Comparison of ENCODE assay signal across 7 mouse cellular contexts in the genomic region with DNA sequence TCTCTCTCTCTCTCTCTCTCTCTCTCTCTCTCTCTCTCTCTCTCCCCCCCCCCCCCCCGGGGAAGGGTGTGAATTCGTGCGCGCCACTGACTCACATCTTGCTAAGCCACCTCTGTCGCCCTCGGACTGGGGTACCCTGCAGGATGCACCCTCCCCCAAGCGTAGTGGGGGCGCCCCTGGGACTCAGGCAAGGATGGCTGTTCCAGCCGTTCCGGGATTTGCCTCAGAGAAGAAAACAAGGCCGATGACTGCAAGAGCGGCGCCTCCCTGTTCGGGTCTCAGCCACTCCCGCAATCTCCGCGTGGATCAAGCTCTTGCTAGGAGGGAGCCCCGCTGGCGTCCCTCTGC. TPM values are rescaled to one million over a fixed set of nuclear protein-coding genes. Genes with fewer than 3 reads are reported as not detected.
A peak's percentile ranks its signal among the peaks of the same experiment; 100 is the strongest.
DNase-seq lines count a peak whose midpoint lies in the region; ATAC-seq and TF ChIP-seq lines count a peak whose summit lies in the region.

No protein-coding gene starts in this region.

- peaks cover under 1% of the 10 kb centered on the region; the same call in 1 of the 2 replicates for H3K4me1 ChIP-seq in lung, adult 2 months (ENCODE audit: control insufficient read depth, insufficient read depth, low read length)
- peaks cover 2% of the 10 kb centered on the region; the same call in 1 of the 2 replicates for H3K4me1 ChIP-seq in brown adipose tissue, adult 24 weeks (ENCODE audit: control insufficient read depth, insufficient read depth, insufficient read length, low read length)
- H3K4me1 ChIP-seq in heart, embryonic 15.5 days (replicated peaks): peaks cover 29% of the 10 kb centered on the region
- H3K4me1 ChIP-seq in limb, embryonic 13.5 days: peaks cover 34% of the 10 kb centered on the region

- peak overlapping the region; percentile 69 for H3K4me2 ChIP-seq in heart, embryonic 15.5 days
- H3K4me2 ChIP-seq in limb, embryonic 13.5 days (replicated peaks): peak overlapping the region; percentile 64

- 0 out of 2 replicates have a peak, but pooled peaks have one; percentile 30 for ATAC-seq in heart, embryonic 15.5 days (replicated peaks; ENCODE audit: insufficient number of reproducible peaks, insufficient read depth, low FRiP score, low read depth)
- no peak for ATAC-seq in limb, embryonic 13.5 days (ENCODE audit: low FRiP score, low read depth)

- peak overlapping the region; percentile 87 for H3K27ac ChIP-seq in brown adipose tissue, adult 24 weeks (replicated peaks; ENCODE audit: low read depth, low read length)
- H3K27ac ChIP-seq in heart, embryonic 15.5 days: peak overlapping the region; percentile 93
- peak overlapping the region; percentile 80 for H3K27ac ChIP-seq in limb, embryonic 13.5 days

- H3K9me3 ChIP-seq in heart, embryonic 15.5 days (replicated peaks): no peaks in the 10 kb centered on the region
- no peaks in the 10 kb centered on the region for H3K9me3 ChIP-seq in limb, embryonic 13.5 days

- H3K27me3 ChIP-seq in heart, embryonic 15.5 days: peaks cover 36% of the 10 kb centered on the region
- peaks cover 63% of the 10 kb centered on the region for H3K27me3 ChIP-seq in limb, embryonic 13.5 days

- peak; percentile 43 for DNase-seq in lung, adult 2 months
- no peak for DNase-seq in lung, postnatal 14 days
- peak; percentile 63 to 69 for DNase-seq in natural killer cell, adult 2 months (ENCODE audit: low spot score in 2 of 2)
- DNase-seq in thymus, postnatal 14 days: peak; percentile 71

- peak overlapping the region; percentile 75 for H3K4me3 ChIP-seq in lung, adult 2 months (replicated peaks; ENCODE audit: extremely low read depth, low read depth, low read length)
- H3K4me3 ChIP-seq in brown adipose tissue, adult 24 weeks (ENCODE audit: insufficient read depth, low read depth, low read length): peak overlapping the region; percentile 69
- peak overlapping the region; percentile 55 for H3K4me3 ChIP-seq in heart, embryonic 15.5 days
- H3K4me3 ChIP-seq in limb, embryonic 13.5 days: peak overlapping the region; percentile 49

- WGBS in lung, adult 2 months: 9% methylated on average over 19 of the region's 19 CpGs
- WGBS in heart, embryonic 15.5 days: 1% methylated on average over 17 of the region's 19 CpGs
- 6% methylated on average over 14 of the region's 19 CpGs for WGBS in limb, embryonic 13.5 days

- H3K36me3 ChIP-seq in heart, embryonic 15.5 days: no peaks in the 10 kb centered on the region
- H3K36me3 ChIP-seq in limb, embryonic 13.5 days: no peaks in the 10 kb centered on the region

- no peak; the same call in 1 of the 2 replicates for TF ChIP-seq POLR2A in lung, adult 2 months (IDR thresholded peaks at IDR 0.05; ENCODE audit: borderline replicate concordance, extremely low read depth, low read depth, low read length)

- H3K9ac ChIP-seq in heart, embryonic 15.5 days: peak overlapping the region; percentile 66
- peak overlapping the region; percentile 66 for H3K9ac ChIP-seq in limb, embryonic 13.5 days

- TF ChIP-seq CTCF in lung, adult 2 months (IDR thresholded peaks at IDR 0.05; ENCODE audit: insufficient read depth, low read length): no peak

RNA-seq across cellular contexts. Expression of a gene that starts 0.6 kb away (rescaled TPM):
- 12.7 and 15.8 TPM in 2 replicates for polyA plus RNA-seq in lung, adult 2 months (2012; rRNA removed)
- 6.7 and 7.2 TPM in 2 replicates for polyA plus RNA-seq in brown adipose tissue, adult 24 weeks (2012; ENCODE audit: insufficient read depth, insufficient read length, missing spikeins)
- 11.7 and 14.9 TPM in 2 replicates for polyA plus RNA-seq in heart, embryonic 15.5 days (2015; fragmentation: Nextera tagmentation; extraction: Ambion mirVana)
- 16.8 and 17.8 TPM in 2 replicates for polyA plus RNA-seq in limb, embryonic 13.5 days (2015; fragmentation: Nextera tagmentation; extraction: Ambion mirVana)
